Mouse (Mus musculus): ENCODE measurements around the gene Aipl1. TPM values are rescaled to one million over a fixed set of nuclear protein-coding genes. Genes with fewer than 3 reads are reported as not detected.

Gene Aipl1
- total RNA-seq, 2 experiments from 2014 or later = not detected

- no peak for DNase-seq (ENCODE audit: low spot score)
Observed at GRCm38 (mm10) chr11:72050168-72050894, 13.0 kb upstream of the Aipl1 start.

GRCm38 (mm10) chr11:72049171-72049759 is 12.0 kb upstream of the Aipl1 start:
- DNase-seq (ENCODE audit: low spot score) = no peak

- DNase-seq (ENCODE audit: low spot score) = no peak
Observed at GRCm38 (mm10) chr11:72048730-72049129, 11.4 kb upstream of the Aipl1 start.

GRCm38 (mm10) chr11:72044231-72044630 is 6.9 kb upstream of the Aipl1 start:
- no peak for DNase-seq (ENCODE audit: low spot score)

- no peak for DNase-seq (ENCODE audit: low spot score)
Observed at GRCm38 (mm10) chr11:72042631-72043030, 5.3 kb upstream of the Aipl1 start.

GRCm38 (mm10) chr11:72041768-72042607 is 4.7 kb upstream of the Aipl1 start, which contains the start of gene Pimreg:
Pimreg (plus strand) TSS chr11:72042032.
- DNase-seq (ENCODE audit: low spot score) = peak; percentile 62

- no peak for DNase-seq (ENCODE audit: low spot score)
Observed at GRCm38 (mm10) chr11:72041290-72041767, 4.0 kb upstream of the Aipl1 start.

- DNase-seq (ENCODE audit: low spot score) = no peak
Observed at GRCm38 (mm10) chr11:72039599-72040386, 2.5 kb upstream of the Aipl1 start.

GRCm38 (mm10) chr11:72037996-72038395 is 687 bp upstream of the Aipl1 start:
- DNase-seq (ENCODE audit: low spot score) = peak; percentile 55

GRCm38 (mm10) chr11:72032589-72032988 is 4.7 kb downstream of the Aipl1 start:
- no peak for DNase-seq (ENCODE audit: low spot score)

- DNase-seq (ENCODE audit: low spot score) = no peak
Observed at GRCm38 (mm10) chr11:72032091-72032490, 5.2 kb downstream of the Aipl1 start.

GRCm38 (mm10) chr11:72031353-72031752 is 6.0 kb downstream of the Aipl1 start:
- DNase-seq (ENCODE audit: low spot score) = no peak

GRCm38 (mm10) chr11:72029143-72029542 is 8.2 kb downstream of the Aipl1 start:
- no peak for DNase-seq (ENCODE audit: low spot score)

- no peak for DNase-seq (ENCODE audit: low spot score)
Observed at GRCm38 (mm10) chr11:72027836-72028235, 9.5 kb downstream of the Aipl1 start.

GRCm38 (mm10) chr11:72026516-72026915 is 10.8 kb downstream of the Aipl1 start:
- no peak for DNase-seq (ENCODE audit: low spot score)

- DNase-seq (ENCODE audit: low spot score) = no peak
Observed at GRCm38 (mm10) chr11:72025843-72026242, 11.5 kb downstream of the Aipl1 start.

- peak; percentile 71 for DNase-seq (ENCODE audit: low spot score)
Observed at GRCm38 (mm10) chr11:72024193-72024781, 13.0 kb downstream of the Aipl1 start.

GRCm38 (mm10) chr11:72023581-72023980 is 13.7 kb downstream of the Aipl1 start:
- no peak for DNase-seq (ENCODE audit: low spot score)

GRCm38 (mm10) chr11:72022827-72023226 is 14.5 kb downstream of the Aipl1 start:
- DNase-seq (ENCODE audit: low spot score) = no peak

GRCm38 (mm10) chr11:72021015-72021414 is 16.3 kb downstream of the Aipl1 start:
- DNase-seq (ENCODE audit: low spot score) = no peak

GRCm38 (mm10) chr11:72017253-72017601 is 20.1 kb downstream of the Aipl1 start:
- no peak for DNase-seq (ENCODE audit: low spot score)

All from gastrocnemius, adult 18-20 months (tissue).